Mouse (Mus musculus) inflammation-experienced regulatory T-cells, adult 6 months (primary cell): ENCODE measurements around the gene Sncb. TPM values are rescaled to one million over a fixed set of nuclear protein-coding genes. Genes with fewer than 3 reads are reported as not detected.

Experiments
- ATAC-seq: one replicate; pipeline ENCODE4 v1.8.0; 2017
- polyA plus RNA-seq, 3 experiments: library from polyadenylated mRNA; unstranded; fragments of 100-300 nt; shearing (Covaris generic); gene quantifications; one replicate each; pipeline ENCODE4 v1.2.1; 2017

Sncb gene
- polyA plus RNA-seq, 3 experiments from 2014 or later: 0.87 to 2.3 TPM; not detected in 1

DNA sequence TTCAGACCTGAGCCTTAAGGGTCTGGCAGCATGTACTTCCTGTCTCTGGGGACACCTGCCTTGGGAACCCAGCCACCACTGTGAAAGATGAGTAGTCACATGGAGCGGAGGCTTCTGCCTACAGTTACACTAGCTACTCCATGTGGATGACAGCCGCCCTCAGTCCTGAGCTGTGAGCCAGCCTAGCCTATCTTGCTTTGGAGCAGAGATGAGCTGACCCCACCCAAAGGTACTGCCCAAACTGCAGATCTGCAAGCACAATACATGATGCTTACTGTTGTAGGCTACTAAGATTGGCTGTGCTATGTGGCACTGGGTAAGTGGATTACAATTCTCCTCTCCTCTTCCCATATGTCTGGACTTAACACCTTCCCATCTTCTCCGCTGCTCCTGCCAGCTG, 14.7 kb upstream of the Sncb start:
- no peak for ATAC-seq

DNA sequence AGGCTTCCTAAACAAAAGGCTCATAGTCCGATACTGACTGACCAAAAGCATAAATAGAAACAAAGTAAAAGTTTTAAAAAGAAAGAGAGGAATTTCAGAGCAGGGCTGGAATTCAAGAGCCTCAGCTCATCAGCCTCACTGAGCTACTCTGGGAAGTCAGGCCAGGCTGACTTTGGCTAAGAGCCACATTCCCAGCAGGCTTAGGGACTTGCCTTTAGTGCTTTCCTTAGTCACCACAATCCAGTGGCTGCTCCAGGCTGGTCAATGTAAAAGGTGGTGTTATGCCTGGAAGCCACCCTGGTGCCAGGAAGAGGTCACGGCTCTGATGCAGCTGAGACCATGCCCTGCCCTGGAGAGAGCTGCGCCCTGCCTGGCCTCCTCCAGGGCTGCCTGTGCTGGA, 14.2 kb upstream of the Sncb start:
- no peak for ATAC-seq

DNA sequence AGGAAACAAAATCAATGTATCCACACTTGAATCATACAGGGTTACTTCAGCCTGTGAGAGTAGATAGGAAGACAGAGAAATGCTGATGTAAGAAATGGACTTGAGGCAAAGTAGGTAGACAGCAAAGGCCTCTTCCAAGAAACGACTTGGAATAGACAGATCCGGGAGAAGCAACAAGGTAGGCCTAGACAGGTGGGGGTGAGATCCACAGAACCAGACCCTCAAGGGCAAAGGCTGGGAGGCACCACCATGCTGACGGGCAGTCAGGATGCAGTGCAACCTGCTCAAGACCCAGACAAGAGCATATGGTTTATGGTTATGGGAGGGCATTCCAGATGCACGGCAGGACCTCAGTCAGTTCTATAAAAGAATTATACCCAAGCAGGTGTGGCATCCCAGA, 617 bp upstream of the Sncb start:
- ATAC-seq: no peak

DNA sequence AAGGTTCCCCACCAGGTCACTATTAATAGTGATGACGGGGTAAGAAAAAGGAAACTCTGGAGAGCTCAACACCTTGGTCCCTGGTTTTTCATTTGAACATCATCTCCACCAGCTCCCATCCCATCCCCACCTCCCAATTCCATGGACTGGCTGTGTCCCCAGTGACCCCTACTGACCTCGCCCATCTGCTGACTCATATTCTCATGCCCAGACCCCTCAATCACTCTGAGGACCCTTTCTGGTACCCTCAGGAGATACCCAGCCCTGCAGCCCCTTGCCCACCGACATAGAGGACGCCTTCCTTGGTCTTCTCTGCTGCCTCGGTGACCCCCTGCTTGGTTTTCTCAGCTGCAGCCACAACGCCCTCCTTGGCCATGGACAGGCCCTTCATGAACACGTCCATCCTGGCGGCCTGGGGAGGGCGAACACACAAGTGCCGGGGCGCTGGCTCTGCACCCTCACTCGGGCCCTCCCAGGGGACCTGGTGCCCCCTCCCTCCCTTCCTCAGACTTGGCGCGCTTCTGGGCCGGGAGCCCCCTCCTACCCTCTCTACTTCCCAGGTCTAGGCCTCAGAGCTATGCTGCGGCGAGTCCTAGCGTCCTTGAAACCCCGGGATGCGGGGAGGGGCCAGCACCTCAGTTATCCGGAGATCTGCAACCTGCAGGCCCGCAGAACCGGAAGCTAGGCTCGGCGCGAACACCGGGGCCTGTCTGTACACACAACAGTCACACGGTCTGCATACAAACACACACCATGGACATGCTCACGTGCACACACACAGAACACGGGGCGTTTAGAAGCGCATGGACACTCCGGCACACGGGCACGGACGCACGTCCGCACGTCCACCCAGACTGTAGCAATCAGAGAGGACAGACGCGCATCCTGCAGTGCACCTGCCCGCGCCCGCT, 859 bp downstream of the Sncb start:
- ATAC-seq: no peak

DNA sequence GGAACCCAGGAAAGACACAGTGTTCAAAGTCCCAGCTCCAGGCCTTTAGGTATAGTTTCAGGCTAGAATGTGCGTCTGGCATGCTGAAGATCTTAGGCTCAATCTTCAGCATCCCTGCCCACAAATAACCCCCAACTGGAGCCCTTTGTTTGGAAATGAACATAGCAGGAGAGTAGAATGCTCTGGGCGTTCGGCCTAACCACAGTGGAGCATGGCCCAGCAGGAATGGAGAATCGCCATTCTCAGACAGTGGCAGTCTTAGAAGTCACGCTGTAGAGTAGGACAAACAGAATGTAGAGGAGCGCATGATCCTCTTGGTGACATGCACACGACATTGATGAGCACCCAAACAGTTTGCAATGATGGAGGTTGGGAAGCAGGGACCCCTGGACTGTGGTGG, 5.5 kb downstream of the Sncb start:
- no peak for ATAC-seq

DNA sequence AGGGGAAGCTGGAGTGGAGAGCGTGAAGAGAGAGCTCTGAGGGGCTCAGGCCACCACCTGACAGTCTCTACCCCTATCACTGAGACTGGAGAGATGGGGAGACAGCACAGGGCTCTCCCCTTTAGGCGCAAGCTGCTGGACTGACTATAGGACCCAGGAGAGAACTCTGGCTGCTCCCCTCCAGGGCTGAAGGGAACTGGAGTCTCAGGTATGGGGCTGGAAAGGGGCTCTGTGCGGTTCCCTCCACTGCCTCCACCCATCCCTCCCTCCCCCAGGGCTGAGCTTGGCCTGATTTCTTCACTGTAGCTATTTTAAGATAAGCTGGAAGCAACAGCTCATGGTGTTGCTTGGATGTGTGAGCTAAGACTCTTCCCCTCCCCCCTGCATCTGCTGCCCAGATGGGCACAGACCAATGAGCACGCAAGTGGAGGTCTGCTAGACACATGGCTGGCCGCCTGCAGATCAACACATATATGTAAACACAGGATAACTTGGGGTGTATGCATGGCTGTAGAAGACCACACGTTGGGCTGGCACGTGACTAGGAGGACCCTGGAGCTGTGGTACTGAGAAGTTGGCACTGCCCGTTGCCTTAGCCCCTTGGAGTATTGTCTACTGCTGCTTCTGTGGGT, 6.1 kb downstream of the Sncb start:
- ATAC-seq: no peak

DNA sequence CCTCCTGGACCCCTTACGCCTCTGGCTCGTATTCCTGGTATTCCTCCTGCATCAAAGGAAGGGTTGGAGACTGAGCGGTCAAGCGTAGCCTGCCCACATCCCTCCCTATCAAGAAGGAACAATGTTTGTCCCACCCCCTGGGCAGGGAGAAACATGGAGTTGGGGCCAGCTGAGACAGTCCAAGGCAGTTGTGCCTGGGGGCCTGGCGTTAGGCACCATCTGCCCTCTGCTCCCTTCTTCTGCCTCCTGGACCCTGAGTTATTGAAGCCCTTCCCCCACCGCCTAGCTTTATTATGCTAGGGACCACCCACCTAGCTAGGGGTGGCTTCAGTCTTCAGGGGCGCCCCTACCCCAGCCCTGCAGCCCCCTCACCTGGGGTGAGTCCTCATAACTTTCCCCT, 6.9 kb downstream of the Sncb start:
- ATAC-seq: no peak

DNA sequence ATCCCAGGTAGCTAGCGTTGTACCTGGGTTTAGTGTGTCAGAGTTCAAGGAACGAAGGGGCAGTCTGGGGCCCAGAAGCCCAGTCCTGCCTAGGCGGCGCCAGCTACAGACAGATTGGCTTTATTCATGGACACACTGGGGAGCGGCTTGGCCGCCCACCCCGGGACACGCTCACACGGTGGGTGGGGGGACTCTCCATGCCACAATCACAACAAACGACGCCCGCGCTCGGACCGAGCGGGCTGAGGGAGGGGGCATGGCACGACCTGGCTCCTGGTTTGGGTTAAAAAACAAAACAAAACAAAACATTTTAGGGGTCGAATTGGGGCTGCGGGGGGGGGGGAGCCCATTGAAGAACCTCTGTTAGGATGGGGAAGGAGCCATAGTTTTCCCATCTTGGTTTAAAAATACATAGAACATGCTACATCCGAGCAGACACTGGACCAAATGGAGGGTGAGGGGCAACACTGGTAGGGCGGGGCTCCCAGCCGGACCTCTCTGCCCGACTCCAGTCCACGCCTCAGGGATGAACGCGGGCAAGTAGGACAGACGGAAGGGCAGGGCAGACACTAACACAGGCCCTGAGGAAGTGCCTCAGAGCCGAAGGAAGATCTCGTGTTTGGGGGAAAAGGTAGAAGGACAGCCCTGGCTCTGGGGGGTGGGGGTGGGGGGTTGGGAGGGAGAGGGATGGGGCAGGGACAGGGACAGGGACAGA, 7.5 kb downstream of the Sncb start:
- ATAC-seq: no peak

DNA sequence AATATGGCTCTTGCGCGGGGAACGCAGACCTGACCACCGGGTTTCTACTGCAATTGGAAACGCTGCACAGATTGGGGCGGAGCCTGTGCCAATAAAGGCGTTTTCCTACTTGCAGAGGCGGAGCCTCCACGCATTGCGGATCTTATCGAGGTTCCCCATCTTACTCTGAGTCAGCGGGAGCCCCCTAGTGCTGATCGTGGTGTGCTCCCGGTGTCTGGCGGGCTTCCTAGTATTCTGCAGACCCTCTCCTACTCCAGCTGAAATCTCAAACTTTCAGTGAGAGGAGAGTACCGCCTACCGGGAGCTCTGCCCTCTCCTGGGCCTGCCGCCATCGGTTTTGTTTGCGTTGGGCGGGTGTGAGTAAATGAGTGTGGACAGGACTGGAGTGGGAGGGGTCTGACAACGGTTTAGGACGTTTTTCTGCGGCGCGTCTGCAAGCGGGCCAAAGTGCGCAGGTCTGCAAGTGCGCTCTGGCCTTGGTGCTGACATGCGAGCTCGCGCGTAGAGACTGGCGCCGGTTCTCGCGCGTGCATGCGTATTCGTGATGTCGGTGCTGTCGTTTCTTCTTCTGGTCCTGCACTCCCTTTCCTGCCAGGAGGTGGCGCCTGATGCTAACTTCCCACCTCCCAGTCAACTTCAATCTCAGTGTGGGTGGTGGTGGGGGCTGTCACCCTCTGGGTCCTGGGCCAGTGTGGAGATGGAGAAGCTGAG, 8.2 kb downstream of the Sncb start:
- ATAC-seq: peak; percentile 65

DNA sequence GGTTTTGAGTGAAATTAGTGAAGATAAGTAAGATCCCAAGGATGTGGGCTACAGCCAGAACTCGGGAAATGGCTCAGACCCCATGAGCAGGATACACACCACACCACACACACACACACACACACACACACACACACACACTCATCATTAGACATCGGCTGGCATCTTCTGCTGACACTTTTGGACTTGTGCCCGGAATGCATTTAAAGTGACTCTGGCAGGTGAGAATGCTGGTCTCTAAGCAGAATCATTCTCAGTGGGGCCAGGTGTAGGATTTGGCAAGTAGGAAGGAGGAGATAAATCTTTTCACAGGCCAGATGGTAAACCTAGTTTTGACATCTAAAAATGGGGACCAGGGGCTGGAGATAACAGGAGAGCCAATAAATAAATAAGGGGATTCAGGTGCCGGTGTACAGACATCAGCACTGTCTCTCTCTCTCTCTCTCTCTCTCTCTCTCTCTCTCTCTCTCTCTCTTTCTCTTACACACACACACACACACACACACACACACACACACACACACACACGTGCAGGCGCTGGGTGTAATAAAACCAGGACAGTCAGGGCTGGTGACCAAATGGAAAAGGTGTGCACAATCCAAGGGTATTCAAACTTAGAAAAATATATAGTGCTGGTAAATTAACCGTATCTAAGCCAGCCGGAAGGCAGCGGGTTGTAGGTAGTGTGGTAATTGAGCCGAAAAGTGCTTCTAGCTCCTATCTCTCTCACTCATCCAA, 9.1 kb downstream of the Sncb start:
- ATAC-seq: no peak

DNA sequence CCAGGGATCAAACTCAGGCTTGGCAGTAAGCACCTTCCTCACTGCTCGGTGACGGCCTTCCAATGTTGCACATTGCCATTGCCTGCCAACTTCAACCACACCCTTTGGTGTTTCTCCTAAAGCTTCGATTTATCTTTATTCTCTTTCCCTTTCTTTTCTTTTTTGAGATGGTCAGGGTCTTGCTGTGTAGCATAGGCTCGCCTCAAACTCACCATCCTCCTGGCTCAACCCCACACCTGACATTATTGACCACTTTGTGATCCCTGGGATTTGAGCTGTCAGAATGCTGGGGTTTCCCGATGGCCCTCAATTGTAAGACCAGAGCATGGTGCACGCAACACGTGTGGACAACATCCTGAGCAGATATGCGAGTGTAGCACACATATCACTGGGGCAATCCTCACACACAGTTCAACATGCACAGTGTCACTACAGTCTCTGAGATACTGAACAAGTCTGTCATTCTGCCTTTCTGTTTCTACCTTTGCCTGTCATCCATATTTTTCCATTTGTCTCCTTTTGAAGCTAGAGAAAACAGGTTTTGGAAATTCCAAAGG, 10.2 kb downstream of the Sncb start:
- ATAC-seq: no peak

DNA sequence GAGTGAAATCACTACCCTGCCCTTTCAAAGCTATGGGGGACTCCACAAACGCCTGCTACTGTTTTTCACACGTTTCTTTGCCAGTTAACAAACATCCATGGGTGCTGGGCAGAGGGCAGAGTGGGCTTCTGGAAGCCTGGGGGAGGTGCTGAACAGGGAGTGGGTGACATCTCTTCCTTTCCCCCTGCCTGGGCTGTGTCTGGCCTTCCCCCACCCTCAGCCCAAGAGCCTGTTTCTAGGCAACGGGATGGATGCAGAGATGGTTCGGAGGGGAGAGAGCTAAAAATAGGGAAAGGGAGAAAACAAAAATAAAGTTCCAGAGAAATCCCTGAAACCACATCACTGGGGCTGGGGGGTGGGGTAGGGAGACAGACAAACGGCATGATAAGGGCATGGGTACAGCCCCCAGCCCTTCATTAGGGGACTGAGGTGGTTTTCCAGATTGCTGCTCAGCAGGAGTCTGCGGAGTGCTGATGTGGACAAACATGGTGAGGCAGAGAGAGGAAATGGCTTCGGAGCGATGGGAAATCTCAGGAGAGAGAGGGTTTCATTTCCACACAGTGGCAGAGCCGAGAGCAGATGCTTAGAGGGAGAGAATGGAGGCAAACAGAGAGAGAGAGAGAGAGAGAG, 11.1 kb downstream of the Sncb start:
- ATAC-seq: no peak

DNA sequence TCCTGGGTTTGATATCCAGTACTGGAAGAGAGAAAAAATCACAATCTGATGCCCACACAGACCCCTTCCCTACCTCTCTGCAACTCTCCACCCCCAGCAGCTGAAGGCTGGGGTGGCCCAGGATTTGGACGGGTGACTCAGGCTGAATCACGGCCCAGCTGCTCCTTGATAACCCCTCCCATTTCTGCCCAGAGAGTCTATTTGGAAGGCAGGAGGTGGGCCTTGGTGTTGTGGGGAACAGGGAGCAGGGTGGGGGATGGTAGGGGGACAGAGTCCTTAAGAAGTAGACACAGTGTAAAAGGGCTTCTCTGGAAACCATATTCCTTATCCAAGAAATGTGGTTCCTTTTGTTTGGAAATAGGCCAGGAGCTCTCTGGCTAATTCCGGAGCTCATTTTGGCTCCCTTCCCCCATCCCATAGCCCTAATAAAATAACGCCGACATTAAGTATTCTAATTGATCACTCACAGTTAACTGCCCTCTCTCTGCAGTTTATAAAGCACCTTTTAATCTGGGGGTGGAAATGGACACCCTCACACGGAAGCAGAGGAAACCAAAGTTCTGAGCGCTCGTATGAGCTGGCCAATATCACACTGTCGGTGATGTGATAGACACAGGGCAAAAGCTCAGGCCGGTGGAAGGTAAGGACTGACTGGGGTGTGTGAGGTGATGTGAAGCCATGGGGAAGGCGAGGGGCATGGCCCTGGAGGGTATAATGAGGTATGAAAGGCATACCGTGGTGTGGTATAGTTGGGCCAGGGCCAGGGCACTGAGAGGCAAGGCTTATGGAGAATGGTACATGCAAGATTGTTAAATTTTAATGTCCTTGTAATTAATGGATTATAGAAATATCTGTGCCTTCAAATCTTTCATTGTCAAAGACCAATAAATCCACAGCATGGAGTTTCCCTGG, 12.0 kb downstream of the Sncb start:
- ATAC-seq: no peak

DNA sequence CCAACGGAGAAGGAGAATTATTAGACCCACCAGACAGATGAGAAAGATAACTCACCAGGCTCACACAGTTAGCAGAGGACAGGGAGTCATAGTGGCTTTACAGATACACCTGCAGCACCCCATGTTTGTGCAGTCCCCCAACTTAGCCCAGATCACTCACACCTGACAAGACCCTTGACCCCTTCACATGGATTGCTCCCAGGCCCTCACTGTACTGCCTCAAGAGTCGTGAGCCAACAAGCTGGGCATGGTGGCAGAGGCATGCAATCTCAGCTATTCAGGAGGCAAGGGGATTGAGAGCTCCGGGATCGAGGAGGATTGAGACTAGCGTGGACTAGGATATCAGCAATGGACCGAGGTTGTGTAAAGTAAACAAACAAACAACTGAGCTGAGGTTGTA, 12.7 kb downstream of the Sncb start:
- ATAC-seq: no peak

DNA sequence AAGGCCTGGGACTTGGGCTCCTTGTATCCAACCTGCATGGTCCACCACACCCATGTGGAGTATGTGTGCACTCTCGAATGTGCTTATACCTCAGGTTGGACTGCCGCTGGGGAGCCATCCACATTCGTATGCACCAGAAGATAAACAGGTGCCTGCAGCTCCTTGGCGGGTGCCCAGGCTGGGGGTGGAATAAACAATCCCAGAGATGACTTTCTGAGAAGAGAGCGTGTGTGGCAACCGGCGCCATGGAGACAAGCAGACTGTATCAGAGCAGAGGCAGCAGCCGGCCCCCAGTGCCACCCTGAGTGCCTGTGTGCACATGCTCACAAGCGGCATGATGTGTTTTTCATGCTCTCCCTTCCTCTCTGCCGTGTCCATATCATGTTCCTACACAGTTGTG, 13.7 kb downstream of the Sncb start:
- no peak for ATAC-seq

DNA sequence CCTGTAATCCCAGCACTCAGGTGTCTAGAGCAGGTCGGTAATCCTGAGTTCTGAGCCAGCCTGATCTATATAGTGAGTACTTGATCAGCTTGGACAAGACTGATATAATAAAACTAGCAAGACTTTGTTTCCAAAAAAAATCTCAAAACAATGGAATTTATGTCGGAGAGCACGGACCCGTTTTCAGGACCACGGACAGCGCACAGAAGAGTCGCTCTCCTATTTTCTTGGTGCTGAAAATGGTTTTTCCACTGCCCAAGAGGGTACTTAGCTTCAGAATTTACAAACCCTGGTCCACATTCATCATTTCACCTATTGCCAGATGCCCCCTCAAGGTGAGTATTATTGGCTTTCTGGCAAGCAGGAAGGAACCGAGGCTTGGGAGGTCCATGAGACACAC, 15.7 kb downstream of the Sncb start:
- no peak for ATAC-seq

DNA sequence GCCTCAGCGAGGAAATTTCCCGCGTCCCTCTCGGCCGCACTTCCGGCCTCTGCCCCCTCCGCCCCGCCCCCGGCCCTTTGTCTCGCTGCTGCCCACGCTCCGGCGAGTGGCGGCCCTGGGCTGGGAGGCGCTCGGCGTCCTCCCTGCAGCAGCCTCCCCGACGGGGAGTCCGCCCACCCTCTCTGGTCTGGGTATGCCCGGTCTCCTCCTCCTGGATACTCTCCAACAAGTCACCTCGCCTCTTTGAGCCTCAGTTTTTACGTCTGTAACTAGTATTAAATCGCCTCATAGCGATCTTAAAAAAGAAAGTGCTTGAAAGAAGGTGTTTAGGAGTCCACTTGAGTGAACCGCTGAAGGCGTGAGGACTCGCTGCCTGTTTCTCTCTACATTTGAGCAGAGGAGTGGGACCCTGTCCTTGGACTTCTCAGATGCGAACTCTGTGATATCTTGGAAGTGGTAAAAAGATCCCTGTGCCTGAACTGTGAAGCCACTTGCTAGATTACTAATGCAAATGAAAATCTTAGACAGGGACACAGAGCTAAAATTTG, 16.5 kb downstream of the Sncb start, which contains the start of gene Gprin1:
Gene Gprin1 (minus strand): TSS at position 11 of the 548 bp plus-strand sequence.
- no peak for ATAC-seq

DNA sequence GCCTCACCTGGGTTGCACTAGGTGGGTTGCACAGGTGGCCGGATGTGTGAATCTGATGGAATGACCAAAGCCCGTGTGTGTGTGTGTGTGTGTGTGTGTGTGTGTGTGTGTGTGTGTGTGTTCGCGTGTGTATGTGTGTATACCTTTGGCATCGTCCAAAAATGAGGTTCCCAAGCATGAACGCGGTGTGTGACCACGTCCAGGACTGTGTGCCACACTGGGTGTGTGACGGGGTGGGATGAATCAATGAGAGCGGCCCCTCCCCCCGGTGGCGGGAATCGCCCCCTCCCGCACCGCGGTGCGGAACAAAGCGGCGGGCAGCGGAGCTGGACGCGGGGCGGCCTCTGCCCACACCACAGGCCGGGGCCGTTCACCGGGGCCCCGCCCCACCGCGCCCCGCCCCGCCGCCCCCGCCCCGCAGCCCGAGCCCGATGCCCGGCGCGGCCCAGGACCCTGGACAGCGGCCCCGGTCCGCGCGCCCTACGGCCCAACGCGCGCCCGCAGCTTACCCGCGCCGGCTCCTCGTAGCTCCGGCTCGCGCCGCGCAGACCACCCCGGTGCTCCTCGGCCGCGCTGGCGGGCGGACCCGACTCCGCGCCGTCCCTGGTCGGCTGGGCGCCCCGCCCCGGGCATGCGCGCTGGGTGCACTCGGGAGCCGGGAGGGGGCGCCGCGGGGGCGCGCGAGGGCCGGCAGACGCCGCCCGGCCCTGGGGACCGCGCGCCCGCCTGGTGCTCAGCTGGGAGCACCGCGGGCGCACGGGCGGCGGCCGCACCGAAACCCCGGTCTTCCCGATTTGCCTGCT, 17.1 kb downstream of the Sncb start:
- ATAC-seq: no peak

DNA sequence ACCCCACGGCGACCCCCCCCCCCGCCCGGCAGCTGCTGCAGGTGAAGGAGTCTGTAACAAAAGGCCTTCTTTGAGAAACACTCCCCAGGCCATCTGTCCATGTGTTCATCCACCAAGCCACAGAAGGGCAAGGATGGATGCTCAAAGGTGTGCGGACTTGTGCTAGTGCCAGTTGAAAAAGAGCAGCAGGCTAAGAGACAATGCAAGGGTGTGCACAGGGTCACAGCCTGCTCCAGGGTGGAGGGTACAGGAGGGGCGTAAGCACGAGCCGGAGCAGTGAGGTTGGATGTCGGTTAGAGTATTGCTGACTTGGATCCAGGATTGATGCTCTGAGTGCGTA, 17.7 kb downstream of the Sncb start:
- no peak for ATAC-seq
